Mouse (Mus musculus): ENCODE measurements around the gene Vmn1r11. TPM values are rescaled to one million over a fixed set of nuclear protein-coding genes. Genes with fewer than 3 reads are reported as not detected.

The Vmn1r11 gene
- not detected in 2 replicates for polyA plus RNA-seq (2012; rRNA removed)

DNA sequence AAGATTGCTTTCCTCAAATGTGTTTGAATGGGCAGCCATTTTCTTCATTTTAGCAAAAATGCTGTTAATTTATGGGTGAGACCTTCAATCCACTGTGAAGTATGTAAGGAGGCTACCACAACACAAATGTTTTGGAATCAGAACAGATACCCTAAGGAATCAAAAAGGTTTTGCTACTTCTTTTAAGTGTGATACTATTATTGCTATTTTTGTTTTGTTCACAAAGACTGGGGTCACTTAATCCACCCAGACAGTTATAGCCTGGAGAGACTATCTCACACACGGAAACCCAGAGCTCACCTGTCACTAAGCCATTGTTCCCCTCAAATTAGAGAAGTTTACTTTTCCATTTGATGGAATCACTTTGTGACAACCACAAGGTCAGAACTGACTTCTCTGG lies at the start of gene Vmn1r11:
Vmn1r11 (plus strand) TSS at position 301 of the 400 bp plus-strand sequence.
- Histone ChIP-seq H3K27ac (ENCODE audit: insufficient read depth, low read depth, low read length) (no peak within 1 kb of the TSS), H3K4me3 (ENCODE audit: insufficient read depth, low read depth, low read length) (no peak within 1 kb of the TSS), H3K36me3 (ENCODE audit: control insufficient read depth, insufficient read depth, low read length) (no peaks in the 10 kb centered on the region), H3K4me1 (ENCODE audit: control insufficient read depth, insufficient read depth, low read length) (no peaks in the 10 kb centered on the region), H3K27me3 (replicated peaks; ENCODE audit: control insufficient read depth, insufficient read depth, low read length) (no peaks in the 10 kb centered on the region)
- 71% methylated on average over 1 of the region's 1 CpGs for WGBS
- TF ChIP-seq CTCF (conservative IDR thresholded peaks at IDR 0.05; ENCODE audit: insufficient read depth, insufficient read length, low read depth, low read length) = no peak
- no peak for TF ChIP-seq POLR2A (IDR thresholded peaks at IDR 0.05; ENCODE audit: low read depth, low read length)
- no peak for DNase-seq

DNA sequence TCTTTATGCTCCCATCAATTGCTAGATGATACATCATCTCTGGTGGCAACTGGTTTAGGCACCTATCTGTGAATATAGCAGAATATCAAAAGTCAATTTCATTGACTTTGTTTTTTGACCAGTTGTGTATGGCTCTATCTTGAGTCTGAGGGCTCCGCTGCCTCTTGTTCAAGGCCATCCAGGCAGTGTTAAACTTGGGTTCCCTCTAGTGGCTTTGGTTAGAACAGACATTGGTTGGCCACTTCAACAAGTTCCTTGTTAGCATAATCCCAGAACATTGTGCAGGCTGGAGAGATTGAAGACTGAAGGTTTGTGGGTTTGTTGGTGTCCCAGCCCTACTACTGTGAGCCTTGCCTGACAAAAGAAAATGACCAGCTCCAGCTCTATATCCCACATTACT lies 26.9 kb upstream of the Vmn1r11 start:
- WGBS = 81% methylated on average over 1 of the region's 1 CpGs
- TF ChIP-seq POLR2A (IDR thresholded peaks at IDR 0.05; ENCODE audit: low read depth, low read length) (no peak), CTCF (conservative IDR thresholded peaks at IDR 0.05; ENCODE audit: insufficient read depth, insufficient read length, low read depth, low read length) (no peak; the same call in 1 of the 2 replicates)
- DNase-seq = peak; percentile 7
- Histone ChIP-seq H3K36me3 (ENCODE audit: control insufficient read depth, insufficient read depth, low read length) (no peaks in the 10 kb centered on the region), H3K27me3 (replicated peaks; ENCODE audit: control insufficient read depth, insufficient read depth, low read length) (no peaks in the 10 kb centered on the region), H3K4me1 (ENCODE audit: control insufficient read depth, insufficient read depth, low read length) (no peaks in the 10 kb centered on the region), H3K27ac (ENCODE audit: insufficient read depth, low read depth, low read length) (no peak overlapping the region), H3K4me3 (ENCODE audit: insufficient read depth, low read depth, low read length) (no peak overlapping the region)

DNA sequence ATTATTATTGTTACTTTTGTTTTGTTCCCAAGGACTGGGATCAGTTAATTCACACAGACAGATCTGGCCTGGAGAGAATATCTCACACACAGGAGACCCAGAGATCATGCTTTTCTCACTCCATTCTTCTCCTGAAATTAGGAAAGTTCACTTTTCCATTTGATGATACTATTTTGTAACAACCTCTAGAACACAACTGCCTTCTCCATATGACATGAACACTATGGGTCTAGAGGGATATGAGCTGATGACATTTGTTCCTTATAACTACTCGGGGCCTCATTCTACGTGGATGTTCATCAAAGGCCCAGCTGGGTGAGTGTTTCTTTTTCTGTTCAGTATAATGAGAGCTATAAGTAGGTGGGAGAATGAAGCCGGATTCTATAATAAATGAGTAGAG lies 24.1 kb upstream of the Vmn1r11 start, which contains the start of gene Vmn1r10:
Vmn1r10 (plus strand) TSS at position 301 of the 400 bp plus-strand sequence.
- no peaks in the 10 kb centered on the region for H3K36me3 ChIP-seq (ENCODE audit: control insufficient read depth, insufficient read depth, low read length)
- H3K4me3 ChIP-seq (ENCODE audit: insufficient read depth, low read depth, low read length) = no peak within 1 kb of the TSS
- WGBS = 88% methylated on average over 3 of the region's 3 CpGs
- H3K27ac ChIP-seq (ENCODE audit: insufficient read depth, low read depth, low read length) = no peak within 1 kb of the TSS
- no peaks in the 10 kb centered on the region for H3K27me3 ChIP-seq (replicated peaks; ENCODE audit: control insufficient read depth, insufficient read depth, low read length)
- H3K4me1 ChIP-seq (ENCODE audit: control insufficient read depth, insufficient read depth, low read length) = no peaks in the 10 kb centered on the region
- TF ChIP-seq CTCF (conservative IDR thresholded peaks at IDR 0.05; ENCODE audit: insufficient read depth, insufficient read length, low read depth, low read length) = no peak
- no peak for TF ChIP-seq POLR2A (IDR thresholded peaks at IDR 0.05; ENCODE audit: low read depth, low read length)
- DNase-seq = no peak

DNA sequence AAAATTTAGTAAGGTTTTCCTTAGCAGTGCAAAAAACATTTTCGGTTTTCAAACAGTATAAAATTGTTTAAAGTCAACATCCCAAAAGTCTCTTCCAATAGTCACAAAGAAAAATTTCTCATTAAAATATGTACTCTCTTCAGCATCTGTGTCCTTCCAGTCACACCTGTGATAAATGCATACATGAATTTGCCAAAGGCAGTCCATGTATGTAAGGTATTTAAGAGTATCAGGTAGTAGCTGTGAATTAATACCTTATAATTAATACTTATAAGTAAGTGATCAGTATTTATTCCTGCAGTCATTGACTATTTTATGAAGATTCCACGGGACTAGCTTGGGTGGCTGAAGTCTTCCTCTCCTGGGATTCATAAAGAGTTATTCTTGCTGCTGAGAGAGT lies 23.4 kb downstream of the Vmn1r11 start, which contains the start of gene Vmn1r12:
Vmn1r12 (plus strand) TSS at position 301 of the 400 bp plus-strand sequence.
- WGBS = 79% methylated on average over 2 of the region's 2 CpGs
- Histone ChIP-seq H3K4me3 (ENCODE audit: insufficient read depth, low read depth, low read length) (no peak within 1 kb of the TSS), H3K27me3 (replicated peaks; ENCODE audit: control insufficient read depth, insufficient read depth, low read length) (no peaks in the 10 kb centered on the region), H3K4me1 (ENCODE audit: control insufficient read depth, insufficient read depth, low read length) (no peaks in the 10 kb centered on the region), H3K27ac (ENCODE audit: insufficient read depth, low read depth, low read length) (no peak within 1 kb of the TSS), H3K36me3 (ENCODE audit: control insufficient read depth, insufficient read depth, low read length) (no peaks in the 10 kb centered on the region)
- TF ChIP-seq POLR2A (IDR thresholded peaks at IDR 0.05; ENCODE audit: low read depth, low read length) (no peak), CTCF (conservative IDR thresholded peaks at IDR 0.05; ENCODE audit: insufficient read depth, insufficient read length, low read depth, low read length) (no peak)
- DNase-seq = no peak

Other genes with a start within 250 kb of the Vmn1r11 start
- 13.3 and 15.1 TPM in 2 replicates for gene Nt5c3, start 209.5 kb upstream of the Vmn1r11 start, polyA plus RNA-seq (2012; rRNA removed)
- 0.14 and 0.15 TPM in 2 replicates for gene Vmn1r4, start 209.4 kb upstream of the Vmn1r11 start, polyA plus RNA-seq (2012; rRNA removed)
- not detected in 2 replicates for gene Vmn1r5, start 163.2 kb upstream of the Vmn1r11 start, polyA plus RNA-seq (2012; rRNA removed)
- gene Vmn1r6, start 136.2 kb upstream of the Vmn1r11 start, polyA plus RNA-seq (2012; rRNA removed) = not detected in 2 replicates
- not detected in 2 replicates for gene Vmn1r7, start 108.1 kb upstream of the Vmn1r11 start, polyA plus RNA-seq (2012; rRNA removed)
- gene Vmn1r8, start 101.2 kb upstream of the Vmn1r11 start, polyA plus RNA-seq (2012; rRNA removed) = not detected in 2 replicates
- not detected in 2 replicates for gene Vmn1r9, start 66.7 kb upstream of the Vmn1r11 start, polyA plus RNA-seq (2012; rRNA removed)
- not detected in 2 replicates for gene Vmn1r10, start 24.0 kb upstream of the Vmn1r11 start, polyA plus RNA-seq (2012; rRNA removed)
- not detected in 2 replicates for gene Vmn1r12, start 23.5 kb downstream of the Vmn1r11 start, polyA plus RNA-seq (2012; rRNA removed)
- not detected in 2 replicates for gene Vmn1r13, start 69.8 kb downstream of the Vmn1r11 start, polyA plus RNA-seq (2012; rRNA removed)
- gene Vmn1r14, start 98.2 kb downstream of the Vmn1r11 start, polyA plus RNA-seq (2012; rRNA removed) = not detected in 2 replicates
- not detected in 2 replicates for gene Vmn1r15, start 124.5 kb downstream of the Vmn1r11 start, polyA plus RNA-seq (2012; rRNA removed)
- not detected in 2 replicates for gene Vmn1r16, start 196.0 kb downstream of the Vmn1r11 start, polyA plus RNA-seq (2012; rRNA removed)
- not detected in 2 replicates for gene Vmn1r17, start 230.3 kb downstream of the Vmn1r11 start, polyA plus RNA-seq (2012; rRNA removed)

Data from kidney, adult 2 months (tissue).